Mouse (Mus musculus) retina, embryonic 14.5 days (tissue): ENCODE measurements around the gene 1810010H24Rik.
"Not testable (repeated sequence)": the region's sequence is repeated elsewhere in the genome, so short reads cannot be mapped to it uniquely, and the experiment has no call there.

Experiments
- DNase-seq: peaks from one replicate; pipeline ENCODE4 v3.0.0-alpha.2; 2015; ENCODE audit warnings: low spot score

The 1810010H24Rik gene

DNA sequence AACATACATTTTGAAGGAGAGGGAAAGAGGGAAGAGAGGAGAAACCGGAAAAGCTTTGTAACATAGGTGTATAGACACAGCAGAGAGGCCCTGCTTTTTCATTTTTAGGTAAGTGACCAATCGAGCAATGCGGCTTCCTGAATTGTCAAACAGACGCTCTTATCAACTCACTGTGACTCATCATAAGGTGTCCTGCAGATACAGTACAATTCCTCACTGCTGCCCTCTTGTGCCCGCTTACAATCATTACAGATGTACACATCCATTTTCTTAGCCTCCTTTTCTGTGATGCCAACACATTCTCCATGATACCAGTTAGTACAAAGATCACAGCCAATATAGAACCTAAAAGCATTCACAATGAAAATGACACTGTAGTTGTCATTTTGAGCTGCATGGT, 18.8 kb downstream of the 1810010H24Rik start:
- peak; percentile 89 for DNase-seq

DNA sequence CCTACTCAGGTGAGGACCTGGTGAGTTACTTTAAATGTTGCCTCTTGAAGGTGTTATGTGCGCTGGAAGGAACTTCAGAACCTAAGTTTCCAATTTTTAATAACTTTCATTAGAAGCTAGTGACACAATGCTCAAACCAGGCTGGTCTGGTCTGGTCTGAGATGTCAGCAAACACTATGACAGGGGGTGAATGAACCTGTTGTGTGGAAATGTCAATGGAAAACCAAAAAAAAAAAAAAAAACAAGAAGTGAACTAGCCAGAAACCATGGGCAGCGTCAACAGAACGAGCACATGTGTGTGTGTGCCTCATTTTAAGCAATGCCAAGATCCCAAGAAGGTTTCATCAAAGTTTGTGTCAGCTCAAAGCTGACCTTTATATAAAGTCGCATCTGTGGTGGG, 20.1 kb downstream of the 1810010H24Rik start:
- no peak for DNase-seq

DNA sequence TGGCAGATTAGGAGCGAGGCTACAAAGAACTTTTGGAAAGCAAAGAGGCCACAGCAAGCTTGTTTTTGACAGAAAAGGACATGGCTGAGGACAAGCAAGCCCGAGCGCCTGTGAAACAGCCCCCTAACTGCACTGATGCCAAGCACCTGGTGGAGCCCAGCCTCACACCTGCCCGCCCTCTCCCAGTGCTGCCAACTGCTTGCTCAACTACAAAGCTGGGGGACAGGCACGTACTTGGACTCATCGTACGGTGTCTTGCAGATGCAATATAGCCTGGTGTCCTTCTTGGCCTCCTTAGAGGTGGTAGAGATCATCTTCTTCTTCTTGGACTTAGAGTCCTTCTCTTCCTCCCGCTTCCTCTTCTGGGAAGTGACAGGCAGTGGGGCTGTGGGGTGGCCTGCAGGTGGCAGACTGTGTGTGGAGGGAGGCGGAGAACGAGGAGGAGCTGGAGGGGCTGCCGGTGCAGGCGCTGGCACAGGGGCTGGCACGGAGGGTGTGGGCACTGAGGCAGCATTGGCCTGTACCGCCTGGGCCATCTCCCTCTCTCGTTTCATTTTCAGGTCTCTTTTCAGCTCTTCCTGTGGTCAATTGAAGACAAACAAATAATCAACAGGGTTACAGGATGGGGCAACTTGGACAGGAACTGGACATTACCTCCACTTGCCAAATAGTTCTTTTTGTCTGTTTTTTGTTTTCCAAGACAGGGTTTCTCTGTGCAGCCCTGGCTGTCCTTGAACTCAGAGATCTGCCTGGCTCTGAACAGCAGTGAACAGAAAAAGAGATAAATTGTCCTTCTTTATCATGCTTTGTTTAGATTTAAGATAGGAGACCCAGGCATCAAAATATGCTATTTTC, 21.5 kb downstream of the 1810010H24Rik start:
- DNase-seq = no peak

DNA sequence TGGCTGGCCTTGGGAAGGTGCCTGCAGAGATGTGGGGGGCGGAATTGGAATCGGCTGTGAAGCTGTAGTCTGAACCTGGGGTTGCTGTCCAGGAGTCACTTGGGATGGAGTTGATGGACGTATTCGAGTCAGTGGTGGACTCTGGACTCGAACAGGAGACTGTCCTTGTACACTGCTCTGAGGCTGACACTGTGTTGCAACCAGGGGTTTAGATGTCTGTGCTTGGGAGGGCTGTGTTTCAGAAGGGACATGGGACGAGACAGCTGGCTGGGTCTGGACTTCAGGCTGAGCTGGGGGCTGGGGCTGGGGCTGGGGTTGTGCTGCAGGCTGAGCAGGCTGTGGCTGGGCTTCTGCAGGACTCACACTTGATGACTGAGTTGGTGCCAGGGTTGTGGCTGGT, 29.4 kb downstream of the 1810010H24Rik start:
- no peak for DNase-seq

DNA sequence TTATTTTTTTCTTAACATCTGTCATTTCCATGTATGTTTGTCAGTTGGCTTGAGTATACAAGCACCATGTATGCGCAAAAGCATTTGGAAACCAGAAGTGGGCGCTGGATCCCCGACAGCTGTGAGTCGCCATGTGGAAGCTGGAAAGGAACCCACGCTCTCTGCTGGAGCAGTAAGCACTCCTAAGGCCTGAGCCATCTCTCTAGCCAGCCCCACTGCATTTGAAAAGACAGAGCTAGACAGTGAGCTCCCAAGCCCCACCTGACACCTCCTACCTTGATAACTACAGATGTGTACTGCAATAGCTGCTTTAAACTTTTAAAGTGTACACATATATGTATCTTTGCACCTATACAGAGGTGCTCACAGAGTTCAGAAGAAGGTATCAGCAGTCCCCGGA, 31.9 kb downstream of the 1810010H24Rik start:
- DNase-seq = no peak

DNA sequence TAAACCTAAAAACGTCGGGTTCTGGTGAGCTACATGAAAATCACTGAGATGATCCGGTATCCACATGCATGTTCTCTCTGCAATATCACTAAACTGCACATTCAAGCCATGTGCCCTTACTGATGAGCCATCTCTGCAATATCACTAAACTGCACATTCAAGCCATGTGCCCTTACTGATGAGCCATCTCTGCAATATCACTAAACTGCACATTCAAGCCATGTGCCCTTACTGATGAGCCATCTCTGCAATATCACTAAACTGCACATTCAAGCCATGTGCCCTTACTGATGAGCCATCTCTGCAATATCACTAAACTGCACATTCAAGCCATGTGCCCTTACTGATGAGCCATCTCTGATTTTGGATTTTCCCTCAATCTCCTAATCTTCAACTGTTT, 34.2 kb downstream of the 1810010H24Rik start:
- not testable (repeated sequence) for DNase-seq

DNA sequence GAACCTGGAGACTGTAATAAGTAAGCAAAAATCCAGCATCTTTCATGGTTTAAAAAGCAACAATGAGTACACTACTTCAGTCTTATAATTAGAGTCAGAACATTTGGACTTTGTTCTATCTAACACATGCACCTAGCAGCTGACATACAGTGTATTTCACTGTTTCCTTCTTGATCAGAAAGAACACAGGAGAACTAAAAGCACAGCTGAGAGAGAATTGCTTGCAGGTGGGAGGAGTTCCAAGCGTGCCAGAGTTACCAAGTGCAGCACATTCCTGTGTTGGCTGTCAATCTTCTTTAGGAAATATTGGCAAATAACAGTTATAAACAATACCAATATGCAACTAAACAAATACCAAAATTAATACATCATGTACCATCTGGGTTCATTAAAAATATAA, 35.5 kb downstream of the 1810010H24Rik start:
- DNase-seq = no peak

DNA sequence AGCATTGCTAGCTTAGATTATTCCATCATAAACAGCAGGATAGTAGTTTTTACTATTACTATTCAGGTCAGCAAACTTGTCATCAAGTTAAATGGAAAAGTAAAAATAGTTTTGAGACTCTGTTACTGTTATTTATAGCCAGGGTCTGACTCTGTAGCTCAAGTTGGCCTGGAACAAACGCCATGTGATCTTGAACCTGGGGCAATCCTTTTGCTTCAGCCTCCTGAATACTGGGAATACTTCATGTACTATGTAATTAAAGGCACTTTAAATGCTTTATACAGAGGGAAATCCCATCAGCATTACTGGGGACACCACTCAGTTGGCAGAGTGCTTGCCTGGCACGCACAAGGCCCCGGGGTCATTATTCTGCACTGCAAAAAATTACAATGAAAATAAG, 37.6 kb downstream of the 1810010H24Rik start:
- no peak for DNase-seq

DNA sequence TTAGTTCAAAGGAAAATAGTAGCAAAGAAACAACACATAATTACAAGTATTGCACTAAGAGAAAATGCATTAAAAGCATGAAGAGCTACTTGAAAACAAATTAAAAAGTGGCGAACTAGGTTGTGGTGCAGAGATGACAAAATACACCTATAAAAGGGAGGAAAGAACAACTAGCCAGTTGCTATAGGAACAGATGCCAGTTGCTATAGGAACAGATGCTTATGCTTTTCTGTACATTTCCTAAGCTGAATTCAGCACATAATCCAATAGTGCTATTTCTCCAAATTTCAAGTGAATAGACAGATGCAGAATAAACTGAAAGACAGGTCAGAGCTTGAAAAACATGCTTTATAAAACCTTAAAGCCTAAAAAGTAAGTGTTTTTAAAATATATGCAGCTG, 39.1 kb downstream of the 1810010H24Rik start:
- DNase-seq = no peak

DNA sequence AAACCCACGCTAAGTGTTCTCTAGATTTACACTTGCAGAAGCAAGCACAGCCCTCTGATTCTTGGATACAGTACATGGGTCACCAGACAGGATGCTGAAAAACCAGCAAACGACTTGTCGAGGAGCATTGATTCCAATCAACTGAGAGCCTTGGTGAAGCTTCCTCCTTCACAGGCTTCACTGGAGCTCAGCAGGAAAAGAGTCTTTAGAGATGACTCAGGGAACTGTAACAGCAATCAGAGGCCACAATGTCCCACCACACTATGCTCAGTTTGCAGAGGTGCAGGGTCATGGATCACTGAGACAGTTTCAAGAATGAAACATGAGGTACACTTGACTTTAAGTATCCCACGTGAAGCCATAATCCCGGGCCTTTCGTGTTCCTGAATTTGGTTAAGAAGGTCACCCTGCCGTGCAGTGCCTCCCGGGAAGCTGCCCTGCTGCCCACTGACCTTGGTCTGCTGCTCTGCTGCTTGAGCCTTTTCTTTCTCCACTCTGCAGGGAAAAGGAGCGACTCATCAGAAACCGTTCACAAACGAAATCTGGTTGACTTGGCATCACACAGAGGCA, 39.8 kb downstream of the 1810010H24Rik start:
- no peak for DNase-seq
